Mouse (Mus musculus): ENCODE measurements around the gene Sergef. TPM values are rescaled to one million over a fixed set of nuclear protein-coding genes. Genes with fewer than 3 reads are reported as not detected.

The Sergef gene
- polyA plus RNA-seq, 1 experiment, result 8.6 TPM

- Histone ChIP-seq H3K79me3 (ENCODE audit: low read depth) (no peaks in the 10 kb centered on the region), H3K4me3 (ENCODE audit: insufficient read depth, poor library complexity, severe bottlenecking) (no peak overlapping the region), H3K27me3 (ENCODE audit: control insufficient read depth, insufficient read depth, insufficient read length) (no peaks in the 10 kb centered on the region), H3ac (ENCODE audit: control insufficient read depth, insufficient read length, low read depth) (no peak overlapping the region), H3K79me2 (ENCODE audit: control insufficient read depth, insufficient read depth) (no peaks in the 10 kb centered on the region), H3K36me3 (ENCODE audit: control insufficient read depth, insufficient read depth) (no peaks in the 10 kb centered on the region)
- no peak for TF ChIP-seq FOSL1 (IDR thresholded peaks at IDR 0.05; ENCODE audit: insufficient read depth, low read length, poor library complexity, severe bottlenecking)
- no peak for TF ChIP-seq CTCF (IDR thresholded peaks at IDR 0.05; ENCODE audit: control insufficient read depth, insufficient read depth, insufficient read length)
- TF ChIP-seq MAX (IDR thresholded peaks at IDR 0.05), result no peak
- TF ChIP-seq MYOG (IDR thresholded peaks at IDR 0.05; ENCODE audit: control insufficient read depth, extremely low read depth, insufficient read length), result no peak
- TF ChIP-seq MYOD1 (IDR thresholded peaks at IDR 0.05; ENCODE audit: control insufficient read depth, insufficient read length, low read depth), result no peak
- TF ChIP-seq USF1 (IDR thresholded peaks at IDR 0.05; ENCODE audit: low read depth), result no peak
- TF ChIP-seq CEBPB (IDR thresholded peaks at IDR 0.05; ENCODE audit: low read depth), result no peak
Measured at GRCm38 (mm10) chr7:46502650-46503049, 137.0 kb downstream of the Sergef start.

GRCm38 (mm10) chr7:46501458-46501857 is 138.1 kb downstream of the Sergef start:
- Histone ChIP-seq H3K27me3 (ENCODE audit: control insufficient read depth, insufficient read depth, insufficient read length) (no peaks in the 10 kb centered on the region), H3K4me3 (ENCODE audit: insufficient read depth, poor library complexity, severe bottlenecking) (no peak overlapping the region), H3K36me3 (ENCODE audit: control insufficient read depth, insufficient read depth) (no peaks in the 10 kb centered on the region), H3K79me3 (ENCODE audit: low read depth) (no peaks in the 10 kb centered on the region), H3ac (ENCODE audit: control insufficient read depth, insufficient read length, low read depth) (no peak overlapping the region), H3K79me2 (ENCODE audit: control insufficient read depth, insufficient read depth) (no peaks in the 10 kb centered on the region)
- TF ChIP-seq MYOD1 (IDR thresholded peaks at IDR 0.05; ENCODE audit: control insufficient read depth, insufficient read length, low read depth) (no peak), CTCF (IDR thresholded peaks at IDR 0.05; ENCODE audit: control insufficient read depth, insufficient read depth, insufficient read length) (no peak), USF1 (IDR thresholded peaks at IDR 0.05; ENCODE audit: low read depth) (no peak)

- TF ChIP-seq USF1 (IDR thresholded peaks at IDR 0.05; ENCODE audit: low read depth), result no peak
- TF ChIP-seq MAX (IDR thresholded peaks at IDR 0.05), result no peak
- no peak for TF ChIP-seq MYOD1 (IDR thresholded peaks at IDR 0.05; ENCODE audit: control insufficient read depth, insufficient read length, low read depth)
- TF ChIP-seq CEBPB (IDR thresholded peaks at IDR 0.05; ENCODE audit: low read depth), result no peak
- TF ChIP-seq FOSL1 (IDR thresholded peaks at IDR 0.05; ENCODE audit: insufficient read depth, low read length, poor library complexity, severe bottlenecking), result no peak
- no peak for TF ChIP-seq MYOG (IDR thresholded peaks at IDR 0.05; ENCODE audit: control insufficient read depth, extremely low read depth, insufficient read length)
- TF ChIP-seq CTCF (IDR thresholded peaks at IDR 0.05; ENCODE audit: control insufficient read depth, insufficient read depth, insufficient read length), result no peak
- Histone ChIP-seq H3K36me3 (ENCODE audit: control insufficient read depth, insufficient read depth) (no peaks in the 10 kb centered on the region), H3K4me3 (ENCODE audit: insufficient read depth, poor library complexity, severe bottlenecking) (no peak overlapping the region)
Measured at GRCm38 (mm10) chr7:46499561-46499960, 140.0 kb downstream of the Sergef start.

GRCm38 (mm10) chr7:46492134-46492678 is 147.4 kb downstream of the Sergef start:
- Histone ChIP-seq H3ac (ENCODE audit: control insufficient read depth, insufficient read length, low read depth) (no peak overlapping the region), H3K36me3 (ENCODE audit: control insufficient read depth, insufficient read depth) (no peaks in the 10 kb centered on the region)
- no peak for TF ChIP-seq CEBPB (IDR thresholded peaks at IDR 0.05; ENCODE audit: low read depth)

More at GRCm38 (mm10) chr7:46499561-46499960, 140.0 kb downstream of the Sergef start:
- Histone ChIP-seq H3K79me2 (ENCODE audit: control insufficient read depth, insufficient read depth) (no peaks in the 10 kb centered on the region), H3K27me3 (ENCODE audit: control insufficient read depth, insufficient read depth, insufficient read length) (no peaks in the 10 kb centered on the region), H3K79me3 (ENCODE audit: low read depth) (no peaks in the 10 kb centered on the region), H3ac (ENCODE audit: control insufficient read depth, insufficient read length, low read depth) (no peak overlapping the region)

GRCm38 (mm10) chr7:46487354-46487753 is 152.3 kb downstream of the Sergef start:
- no peak for TF ChIP-seq MYOD1 (IDR thresholded peaks at IDR 0.05; ENCODE audit: control insufficient read depth, insufficient read length, low read depth)
- TF ChIP-seq MYOG (IDR thresholded peaks at IDR 0.05; ENCODE audit: control insufficient read depth, extremely low read depth, insufficient read length), result no peak
- no peak for TF ChIP-seq CTCF (IDR thresholded peaks at IDR 0.05; ENCODE audit: control insufficient read depth, insufficient read depth, insufficient read length)
- TF ChIP-seq FOSL1 (IDR thresholded peaks at IDR 0.05; ENCODE audit: insufficient read depth, low read length, poor library complexity, severe bottlenecking), result no peak
- no peak for TF ChIP-seq CEBPB (IDR thresholded peaks at IDR 0.05; ENCODE audit: low read depth)
- no peak for TF ChIP-seq USF1 (IDR thresholded peaks at IDR 0.05; ENCODE audit: low read depth)
- no peak for TF ChIP-seq MAX (IDR thresholded peaks at IDR 0.05)
- H3K79me3 ChIP-seq (ENCODE audit: low read depth), result no peaks in the 10 kb centered on the region
- H3ac ChIP-seq (ENCODE audit: control insufficient read depth, insufficient read length, low read depth), result no peak overlapping the region
- H3K4me3 ChIP-seq (ENCODE audit: insufficient read depth, poor library complexity, severe bottlenecking), result no peak overlapping the region
- H3K27me3 ChIP-seq (ENCODE audit: control insufficient read depth, insufficient read depth, insufficient read length), result peaks cover 10% of the 10 kb centered on the region
- H3K36me3 ChIP-seq (ENCODE audit: control insufficient read depth, insufficient read depth), result no peaks in the 10 kb centered on the region
- H3K79me2 ChIP-seq (ENCODE audit: control insufficient read depth, insufficient read depth), result no peaks in the 10 kb centered on the region

More at GRCm38 (mm10) chr7:46492134-46492678, 147.4 kb downstream of the Sergef start:
- Histone ChIP-seq H3K27me3 (ENCODE audit: control insufficient read depth, insufficient read depth, insufficient read length) (no peaks in the 10 kb centered on the region), H3K4me3 (ENCODE audit: insufficient read depth, poor library complexity, severe bottlenecking) (no peak overlapping the region), H3K79me3 (ENCODE audit: low read depth) (no peaks in the 10 kb centered on the region), H3K79me2 (ENCODE audit: control insufficient read depth, insufficient read depth) (no peaks in the 10 kb centered on the region)

- H3K79me2 ChIP-seq (ENCODE audit: control insufficient read depth, insufficient read depth), result no peaks in the 10 kb centered on the region
- no peaks in the 10 kb centered on the region for H3K79me3 ChIP-seq (ENCODE audit: low read depth)
- peaks cover 10% of the 10 kb centered on the region for H3K27me3 ChIP-seq (ENCODE audit: control insufficient read depth, insufficient read depth, insufficient read length)
- H3ac ChIP-seq (ENCODE audit: control insufficient read depth, insufficient read length, low read depth), result no peak overlapping the region
- TF ChIP-seq USF1 (IDR thresholded peaks at IDR 0.05; ENCODE audit: low read depth) (no peak), MYOD1 (IDR thresholded peaks at IDR 0.05; ENCODE audit: control insufficient read depth, insufficient read length, low read depth) (no peak), FOSL1 (IDR thresholded peaks at IDR 0.05; ENCODE audit: insufficient read depth, low read length, poor library complexity, severe bottlenecking) (no peak), CTCF (IDR thresholded peaks at IDR 0.05; ENCODE audit: control insufficient read depth, insufficient read depth, insufficient read length) (no peak), CEBPB (IDR thresholded peaks at IDR 0.05; ENCODE audit: low read depth) (no peak), MAX (IDR thresholded peaks at IDR 0.05) (no peak), MYOG (IDR thresholded peaks at IDR 0.05; ENCODE audit: control insufficient read depth, extremely low read depth, insufficient read length) (no peak)
- H3K4me3 ChIP-seq (ENCODE audit: insufficient read depth, poor library complexity, severe bottlenecking), result no peak overlapping the region
- H3K36me3 ChIP-seq (ENCODE audit: control insufficient read depth, insufficient read depth), result no peaks in the 10 kb centered on the region
Measured at GRCm38 (mm10) chr7:46486761-46487160, 152.8 kb downstream of the Sergef start.

Measured in C2C12 (cell line).